Mouse (Mus musculus) megakaryocyte progenitor cell, adult 5-6 weeks (primary cell): Measurements from ENCODE around the gene Nsfl1c. TPM values are rescaled to one million over a fixed set of nuclear protein-coding genes. Genes with fewer than 3 reads are reported as not detected.

Source experiments
- ATAC-seq: replicated peaks from 2 replicates; pipeline ENCODE4 v1.8.0; 2016; ENCODE audit warnings: mild to moderate bottlenecking, moderate TSS enrichment, inconsistent platforms; ENCODE audit not compliant: poor library complexity
- total RNA-seq, 2 experiments: library from RNA; stranded (forward) in 1 of 2; stranded (reverse) in 1 of 2; fragments of 157-497, 149-512 nt in 1 of 2; fragments of 200-1000 nt in 1 of 2; gene quantifications; 2 replicates each; pipeline versions ENCODE4 v1.2.3 to v1.2.4; 2015 to 2017

Gene Nsfl1c
- total RNA-seq, 2 experiments from 2014 or later = 45.9 to 107 TPM

DNA sequence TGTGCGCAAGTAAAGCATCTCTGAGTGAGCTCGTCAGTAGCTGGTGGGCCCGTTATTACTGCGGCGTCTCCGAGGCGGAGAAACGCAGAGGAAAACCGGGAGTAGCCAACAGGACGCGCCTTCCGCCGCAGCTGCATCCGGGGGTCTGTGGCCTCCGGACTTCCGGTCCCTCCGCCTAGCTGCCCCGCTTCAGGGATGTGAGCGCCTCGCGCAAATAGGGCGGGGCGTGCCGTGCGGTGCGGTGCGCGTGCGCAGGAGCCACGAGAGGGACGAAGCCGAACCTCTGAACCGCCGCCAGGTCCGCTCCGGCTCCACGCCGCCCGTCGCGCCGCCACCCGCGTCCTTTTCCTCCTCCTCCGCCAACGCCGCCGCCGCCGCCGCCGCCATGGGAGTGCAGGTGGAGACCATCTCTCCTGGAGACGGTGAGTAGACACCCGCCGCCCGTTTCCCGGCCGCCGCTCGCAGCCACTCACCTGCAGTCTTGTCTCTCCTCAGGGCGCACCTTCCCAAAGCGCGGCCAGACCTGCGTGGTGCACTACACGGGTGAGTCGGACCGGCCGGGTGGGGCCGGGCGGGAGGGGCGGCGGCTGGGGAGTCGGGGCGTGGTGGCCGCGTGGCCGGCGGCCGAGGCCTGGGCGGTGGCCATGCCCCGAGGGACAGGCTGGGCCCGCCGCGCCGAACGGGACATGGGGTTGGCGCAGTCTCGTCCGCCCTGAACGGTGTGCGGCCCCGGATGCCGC, 48.5 kb downstream of the Nsfl1c start, which contains the start of gene Fkbp1a:
Fkbp1a (plus strand) TSS at position 161 of the 740 bp plus-strand sequence.
- peak; percentile 95 for ATAC-seq

- ATAC-seq = no peak
Measured at GRCm38 (mm10) chr2:151543063-151543895, 49.3 kb downstream of the Nsfl1c start.

DNA sequence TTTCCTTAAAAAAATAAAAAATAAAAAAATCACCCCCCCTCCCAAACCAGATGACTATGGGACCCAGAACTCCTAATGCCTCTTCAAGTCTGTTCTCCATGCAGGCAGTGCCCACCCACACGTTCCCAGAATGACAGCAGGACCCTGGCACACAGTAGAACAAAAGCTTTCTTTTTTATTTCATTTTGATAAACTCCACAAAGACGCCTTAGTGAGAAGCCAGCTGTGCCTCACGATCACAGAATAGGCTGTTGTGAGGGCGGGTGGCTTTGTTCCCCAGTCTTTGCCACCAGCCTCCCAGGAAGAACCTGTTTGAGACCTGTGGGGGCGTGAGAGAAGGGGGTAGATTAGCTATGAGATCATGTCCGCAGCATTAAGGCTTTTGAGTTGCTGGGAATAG, 50.7 kb downstream of the Nsfl1c start:
- ATAC-seq = no peak

DNA sequence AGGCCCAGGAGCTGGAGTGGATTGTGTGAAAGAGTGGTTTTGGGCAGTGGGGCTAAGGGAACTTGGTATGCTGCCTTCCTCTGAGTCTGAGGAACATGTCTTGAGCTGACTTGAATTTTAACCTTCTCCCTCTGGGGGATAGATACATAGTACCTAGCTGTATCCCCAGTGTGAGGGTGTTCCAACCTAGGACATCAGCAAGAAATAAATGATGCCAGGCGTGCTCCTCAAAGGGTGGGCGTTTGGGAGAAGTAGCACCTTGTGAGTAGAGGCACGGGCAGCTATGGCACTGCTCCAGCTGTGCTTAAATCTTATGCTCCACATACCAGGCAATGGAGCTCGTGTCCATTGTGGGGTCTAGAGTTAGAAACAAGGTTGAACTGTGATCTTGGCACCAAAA, 52.6 kb downstream of the Nsfl1c start:
- no peak for ATAC-seq

DNA sequence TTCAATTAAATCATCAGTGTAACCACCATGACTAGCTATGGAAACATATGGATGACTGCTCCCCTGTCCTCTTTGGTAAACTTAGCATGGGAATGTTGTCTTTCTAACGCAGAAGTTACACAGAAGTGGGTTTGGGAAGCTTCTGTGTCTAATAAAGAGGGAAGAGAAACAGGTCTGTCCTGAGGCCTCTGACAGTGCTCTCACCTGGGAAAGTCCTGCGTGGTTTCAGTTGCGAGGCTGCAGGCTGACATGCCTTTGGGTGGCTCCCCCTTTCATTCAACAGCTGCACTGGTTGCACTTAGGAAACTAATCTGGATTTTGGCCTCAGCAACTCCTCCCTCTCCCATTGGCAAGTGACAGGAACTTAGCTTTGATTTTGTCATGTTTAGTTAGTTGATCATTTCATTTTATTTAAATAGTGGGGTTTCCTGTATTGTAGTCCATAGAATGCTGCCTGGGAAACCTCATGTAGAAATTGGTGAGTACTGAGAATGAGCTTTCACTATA, 55.7 kb downstream of the Nsfl1c start:
- no peak for ATAC-seq

Other genes with a start within 250 kb of the Nsfl1c start
- not detected in 2 replicates for gene 4921509C19Rik, start 18.0 kb upstream of the Nsfl1c start, total RNA-seq (2015)
- not detected in 2 replicates for gene 4921509C19Rik, start 18.0 kb upstream of the Nsfl1c start, total RNA-seq (2017)
- gene Fkbp1a, start 48.3 kb downstream of the Nsfl1c start, total RNA-seq (2015) = 152 and 153 TPM in 2 replicates
- gene Fkbp1a, start 48.3 kb downstream of the Nsfl1c start, total RNA-seq (2017) = 23.9 and 24.4 TPM in 2 replicates
- 0.10 and 0.22 TPM in 2 replicates for gene Sdcbp2, start 78.4 kb downstream of the Nsfl1c start, total RNA-seq (2015)
- not detected in 2 replicates for gene Sdcbp2, start 78.4 kb downstream of the Nsfl1c start, total RNA-seq (2017)
- not detected in 2 replicates for gene Snph, start 138.4 kb downstream of the Nsfl1c start, total RNA-seq (2015)
- not detected in 2 replicates for gene Snph, start 138.4 kb downstream of the Nsfl1c start, total RNA-seq (2017)
- gene Rad21l, start 174.4 kb downstream of the Nsfl1c start, total RNA-seq (2015) = not detected in 2 replicates
- not detected in 2 replicates for gene Rad21l, start 174.4 kb downstream of the Nsfl1c start, total RNA-seq (2017)
- not detected in 2 replicates for gene Tmem74b, start 207.8 kb downstream of the Nsfl1c start, total RNA-seq (2015)
- gene Tmem74b, start 207.8 kb downstream of the Nsfl1c start, total RNA-seq (2017) = not detected in 2 replicates